In the genomic region with DNA sequence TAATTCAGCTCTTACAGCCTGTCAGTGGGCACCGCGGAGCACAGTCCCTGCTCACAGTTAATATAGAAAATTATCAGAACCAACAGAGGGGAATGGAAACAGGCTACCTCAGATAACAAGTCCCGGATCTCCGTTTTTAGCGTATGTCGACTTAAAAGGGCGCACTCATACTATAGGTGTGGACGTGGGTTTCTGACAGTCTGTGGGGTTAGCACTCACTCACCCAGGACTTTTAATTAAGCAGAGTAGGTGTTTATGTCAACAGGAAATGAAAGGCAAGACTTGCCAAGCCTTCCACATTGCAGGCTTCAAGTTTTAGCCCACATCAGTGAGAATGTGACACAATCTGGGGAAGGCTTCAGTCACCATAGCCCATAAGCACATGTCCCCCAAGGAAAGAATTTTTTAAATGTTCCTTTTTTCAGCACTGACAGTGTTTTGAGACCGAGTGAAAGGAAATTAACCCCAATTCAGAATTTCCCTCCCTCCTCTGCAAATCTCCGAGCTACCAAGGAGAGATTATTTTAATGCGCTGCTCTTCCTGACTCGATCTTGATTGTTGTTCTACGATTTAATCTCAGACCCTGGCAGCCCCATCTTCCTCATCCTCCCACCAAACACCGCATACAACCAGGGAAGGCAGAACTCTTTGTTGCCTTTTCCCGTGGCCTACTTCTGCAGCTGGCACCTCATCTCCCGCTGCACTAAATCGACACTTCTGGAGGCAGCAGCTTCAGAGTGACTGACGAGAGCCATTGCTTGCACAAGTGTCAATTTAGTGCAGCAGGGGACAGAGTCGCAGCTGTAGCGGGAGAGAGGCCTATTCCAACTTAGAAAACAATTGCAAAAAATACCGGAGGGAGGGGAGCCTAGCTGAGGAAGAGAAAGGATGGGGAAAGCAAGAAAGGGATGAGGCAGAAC, we compare ENCODE assay signal across 10 mouse cellular contexts.
DNase-seq lines count a peak whose midpoint lies in the region; ATAC-seq lines count a peak whose summit lies in the region.
"Had no signal": no experiment of that assay in that cellular context is flagged by ENCODE, and none has a peak within 500 bp of the region (broad histone marks: within the 10 kb centered on the region; RNA-seq: fewer than 3 reads in every experiment).

No protein-coding gene starts in this region.

- peak overlapping the region; percentile 12; the same call in 1 of the 2 replicates for H3K4me2 ChIP-seq in midbrain, embryonic 12.5 days (replicated peaks)
- H3K4me2 ChIP-seq: embryonic facial prominence, embryonic 12.5 days had no signal

- peak overlapping the region; percentile 7; the same call in 1 of the 2 replicates for H3K27ac ChIP-seq in midbrain, embryonic 12.5 days (replicated peaks)
- H3K27ac ChIP-seq: embryonic facial prominence, embryonic 12.5 days had no signal

- no peaks in the 10 kb centered on the region for H3K27me3 ChIP-seq in midbrain, embryonic 12.5 days
- H3K27me3 ChIP-seq: embryonic facial prominence, embryonic 12.5 days had no signal

- WGBS in midbrain, embryonic 12.5 days = 53% methylated on average over 21 of the region's 21 CpGs

- H3K4me3 ChIP-seq in midbrain, embryonic 12.5 days = no peak overlapping the region
- H3K4me3 ChIP-seq: embryonic facial prominence, embryonic 12.5 days had no signal

- ATAC-seq in frontal cortex, adult (ENCODE audit: low TSS enrichment) = peak; percentile 88
- ATAC-seq in midbrain, embryonic 12.5 days (ENCODE audit: low FRiP score, low read depth) = peak; percentile 79

- no peaks in the 10 kb centered on the region for H3K9me3 ChIP-seq in midbrain, embryonic 12.5 days
- H3K9me3 ChIP-seq: embryonic facial prominence, embryonic 12.5 days had no signal

- H3K9ac ChIP-seq in midbrain, embryonic 12.5 days (replicated peaks) = no peak overlapping the region
- H3K9ac ChIP-seq: embryonic facial prominence, embryonic 12.5 days had no signal

- H3K4me1 ChIP-seq in midbrain, embryonic 12.5 days = peaks cover 9% of the 10 kb centered on the region; the same call in 1 of the 2 replicates
- H3K4me1 ChIP-seq: embryonic facial prominence, embryonic 12.5 days had no signal

- no peak for DNase-seq in frontal cortex, postnatal 14 days (ENCODE audit: low spot score in 2 of 2)
- peak; percentile 63 for DNase-seq in brain, adult 2 months (ENCODE audit: low read depth, low spot score)
- peak; percentile 22 to 30 for DNase-seq in frontal cortex, postnatal 36 days (ENCODE audit: low spot score in 2 of 2)
- DNase-seq in testis, postnatal 10 days (ENCODE audit: low spot score) = no peak
- no peak for DNase-seq in thymus, postnatal 36 days
- no peak for DNase-seq in layer of hippocampus, adult 9-11 months
- DNase-seq: adrenal gland, postnatal 25 days had no signal

- H3K36me3 ChIP-seq in midbrain, embryonic 12.5 days = no peaks in the 10 kb centered on the region
- H3K36me3 ChIP-seq: embryonic facial prominence, embryonic 12.5 days had no signal

Comparison
In these comparisons a context has a peak if more than half of its experiments do, and no peak if none do; other contexts are left out.
1. DNase-seq: peak in brain, adult 2 months (single experiment) and frontal cortex, postnatal 36 days (2 of 2); none in frontal cortex, postnatal 14 days (0 of 2), testis, postnatal 10 days (single experiment), thymus, postnatal 36 days (0 of 2) and layer of hippocampus, adult 9-11 months (single experiment).